Mouse (Mus musculus): ENCODE results near the gene Pcsk5. TPM values are rescaled to one million over a fixed set of nuclear protein-coding genes. Genes with fewer than 3 reads are reported as not detected.

Gene Pcsk5
- polyA plus RNA-seq, 1 experiment from 2014 or later, result 8.5 TPM

DNA sequence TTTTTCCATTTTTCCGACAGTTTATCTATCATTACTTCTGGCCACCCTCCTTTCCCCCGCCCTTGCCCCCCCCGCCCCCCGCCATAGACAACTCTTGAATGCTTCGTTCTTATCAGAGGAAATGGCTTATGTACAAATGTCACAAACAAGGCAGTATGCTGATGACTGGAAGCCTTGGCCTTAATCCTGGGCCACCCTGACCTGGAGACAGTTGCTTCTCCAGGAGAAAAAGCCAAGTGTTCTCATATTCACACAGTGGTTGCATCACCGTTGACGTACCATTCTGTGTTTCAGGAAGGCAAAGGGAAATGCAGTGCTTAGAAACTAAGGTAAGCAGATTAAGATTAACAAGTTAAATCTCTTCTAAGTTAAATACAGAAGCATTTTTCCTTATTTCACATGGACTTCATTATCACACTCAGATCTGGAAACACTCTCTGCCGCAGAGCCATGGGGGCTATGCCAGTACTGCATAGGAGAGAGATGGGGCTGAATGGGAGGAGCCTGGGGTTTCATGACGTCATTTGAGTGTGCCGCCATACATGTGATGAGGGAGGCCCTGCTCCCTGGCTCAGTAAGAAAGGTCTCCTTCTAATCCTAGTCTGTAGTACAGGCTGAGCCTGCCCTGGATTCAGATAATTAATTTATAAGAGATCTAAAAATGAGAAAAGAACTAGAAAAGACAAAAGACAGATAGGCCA lies 48.7 kb downstream of the Pcsk5 start:
- no peak overlapping the region for H3K4me3 ChIP-seq (ENCODE audit: low read depth, low read length)
- H3K27ac ChIP-seq (ENCODE audit: low read length), result no peak overlapping the region
- H3K4me1 ChIP-seq (ENCODE audit: control insufficient read depth, insufficient read depth, low read length), result no peaks in the 10 kb centered on the region
- H3K4me2 ChIP-seq (ENCODE audit: low read length), result no peak overlapping the region
- H3K9me3 ChIP-seq (replicated peaks; ENCODE audit: control insufficient read depth, low read length, poor library complexity, severe bottlenecking), result no peaks in the 10 kb centered on the region
- H3K36me3 ChIP-seq (ENCODE audit: control insufficient read depth, insufficient read depth, low read length), result no peaks in the 10 kb centered on the region
- ATAC-seq, result no peak
- WGBS, result 86% methylated on average over 10 of the region's 10 CpGs
- H3K9ac ChIP-seq (ENCODE audit: low read depth, low read length), result no peak overlapping the region
- H3K27me3 ChIP-seq (ENCODE audit: control insufficient read depth, insufficient read depth, low read depth, low read length), result no peaks in the 10 kb centered on the region

DNA sequence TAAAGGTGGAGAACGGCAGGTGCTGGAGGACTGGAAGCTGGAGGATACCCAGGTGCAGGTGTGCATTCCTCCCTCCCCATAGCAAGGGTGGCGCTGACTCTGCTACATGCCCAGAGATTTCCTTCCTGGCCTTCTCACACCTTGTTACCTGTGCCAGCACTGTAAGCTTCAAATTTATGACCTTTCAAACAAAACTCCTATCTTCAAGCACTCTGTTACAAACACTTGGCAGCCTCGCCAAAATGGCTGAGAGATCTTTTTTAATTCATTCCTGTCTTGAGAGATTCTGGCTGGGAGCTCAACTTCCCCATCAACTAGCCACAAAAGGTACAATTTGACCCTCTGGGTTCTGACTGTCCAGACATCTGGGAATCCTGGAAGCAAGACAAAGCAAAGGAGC lies 50.7 kb downstream of the Pcsk5 start:
- H3K9me3 ChIP-seq (replicated peaks; ENCODE audit: control insufficient read depth, low read length, poor library complexity, severe bottlenecking), result no peaks in the 10 kb centered on the region
- no peak overlapping the region for H3K4me3 ChIP-seq (ENCODE audit: low read depth, low read length)
- no peaks in the 10 kb centered on the region for H3K27me3 ChIP-seq (ENCODE audit: control insufficient read depth, insufficient read depth, low read depth, low read length)
- H3K4me1 ChIP-seq (ENCODE audit: control insufficient read depth, insufficient read depth, low read length), result no peaks in the 10 kb centered on the region
- no peaks in the 10 kb centered on the region for H3K36me3 ChIP-seq (ENCODE audit: control insufficient read depth, insufficient read depth, low read length)
- no peak overlapping the region for H3K9ac ChIP-seq (ENCODE audit: low read depth, low read length)
- H3K4me2 ChIP-seq (ENCODE audit: low read length), result no peak overlapping the region
- no peak for ATAC-seq
- 90% methylated on average over 3 of the region's 3 CpGs for WGBS
- no peak overlapping the region for H3K27ac ChIP-seq (ENCODE audit: low read length)

GRCm38 (mm10) chr19:17784401-17785192 lies 52.8 kb downstream of the Pcsk5 start:
- 92% methylated on average over 2 of the region's 2 CpGs for WGBS
- H3K9me3 ChIP-seq (replicated peaks; ENCODE audit: control insufficient read depth, low read length, poor library complexity, severe bottlenecking), result no peaks in the 10 kb centered on the region
- ATAC-seq, result no peak

GRCm38 (mm10) chr19:17783231-17783630 lies 54.2 kb downstream of the Pcsk5 start:
- H3K4me2 ChIP-seq (ENCODE audit: low read length), result no peak overlapping the region
- H3K4me3 ChIP-seq (ENCODE audit: low read depth, low read length), result no peak overlapping the region
- no peaks in the 10 kb centered on the region for H3K9me3 ChIP-seq (replicated peaks; ENCODE audit: control insufficient read depth, low read length, poor library complexity, severe bottlenecking)
- no peak overlapping the region for H3K27ac ChIP-seq (ENCODE audit: low read length)
- no peak overlapping the region for H3K9ac ChIP-seq (ENCODE audit: low read depth, low read length)
- no peaks in the 10 kb centered on the region for H3K36me3 ChIP-seq (ENCODE audit: control insufficient read depth, insufficient read depth, low read length)
- ATAC-seq, result no peak
- H3K4me1 ChIP-seq (ENCODE audit: control insufficient read depth, insufficient read depth, low read length), result no peaks in the 10 kb centered on the region
- H3K27me3 ChIP-seq (ENCODE audit: control insufficient read depth, insufficient read depth, low read depth, low read length), result no peaks in the 10 kb centered on the region
- 88% methylated on average over 2 of the region's 2 CpGs for WGBS

More at GRCm38 (mm10) chr19:17784401-17785192, 52.8 kb downstream of the Pcsk5 start:
- Histone ChIP-seq H3K27ac (ENCODE audit: low read length) (no peak overlapping the region), H3K4me3 (ENCODE audit: low read depth, low read length) (no peak overlapping the region), H3K4me2 (ENCODE audit: low read length) (no peak overlapping the region), H3K9ac (ENCODE audit: low read depth, low read length) (no peak overlapping the region), H3K4me1 (ENCODE audit: control insufficient read depth, insufficient read depth, low read length) (no peaks in the 10 kb centered on the region), H3K27me3 (ENCODE audit: control insufficient read depth, insufficient read depth, low read depth, low read length) (no peaks in the 10 kb centered on the region), H3K36me3 (ENCODE audit: control insufficient read depth, insufficient read depth, low read length) (no peaks in the 10 kb centered on the region)

- ATAC-seq, result no peak
- 87% methylated on average over 4 of the region's 4 CpGs for WGBS
- Histone ChIP-seq H3K4me2 (ENCODE audit: low read length) (no peak overlapping the region), H3K27me3 (ENCODE audit: control insufficient read depth, insufficient read depth, low read depth, low read length) (no peaks in the 10 kb centered on the region), H3K27ac (ENCODE audit: low read length) (no peak overlapping the region), H3K36me3 (ENCODE audit: control insufficient read depth, insufficient read depth, low read length) (no peaks in the 10 kb centered on the region), H3K4me1 (ENCODE audit: control insufficient read depth, insufficient read depth, low read length) (no peaks in the 10 kb centered on the region), H3K4me3 (ENCODE audit: low read depth, low read length) (no peak overlapping the region), H3K9ac (ENCODE audit: low read depth, low read length) (no peak overlapping the region), H3K9me3 (replicated peaks; ENCODE audit: control insufficient read depth, low read length, poor library complexity, severe bottlenecking) (no peaks in the 10 kb centered on the region)
Measured at GRCm38 (mm10) chr19:17781323-17781722, 56.1 kb downstream of the Pcsk5 start.

DNA sequence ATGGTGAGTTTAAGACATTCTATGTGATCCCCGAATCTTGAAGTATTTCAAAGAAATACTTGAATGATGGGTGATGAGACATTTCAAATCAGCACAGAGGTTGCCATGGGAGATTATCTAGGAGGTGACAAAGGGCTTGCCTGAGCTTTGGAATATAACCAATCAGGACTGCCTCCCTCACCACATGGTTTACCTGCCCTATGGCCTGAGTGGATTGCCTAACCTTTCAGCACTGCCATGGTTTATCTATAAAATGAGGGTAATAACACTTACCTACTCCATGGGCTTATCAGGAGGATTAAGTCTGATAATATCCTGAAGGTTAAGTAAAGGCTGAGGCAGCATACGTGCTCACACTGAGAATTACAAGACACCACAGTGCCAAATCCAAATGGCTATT lies 61.5 kb downstream of the Pcsk5 start:
- WGBS, result 49% methylated on average over 2 of the region's 2 CpGs
- Histone ChIP-seq H3K27ac (ENCODE audit: low read length) (no peak overlapping the region), H3K4me2 (ENCODE audit: low read length) (no peak overlapping the region), H3K27me3 (ENCODE audit: control insufficient read depth, insufficient read depth, low read depth, low read length) (no peaks in the 10 kb centered on the region), H3K4me3 (ENCODE audit: low read depth, low read length) (no peak overlapping the region), H3K4me1 (ENCODE audit: control insufficient read depth, insufficient read depth, low read length) (no peaks in the 10 kb centered on the region), H3K36me3 (ENCODE audit: control insufficient read depth, insufficient read depth, low read length) (no peaks in the 10 kb centered on the region), H3K9me3 (replicated peaks; ENCODE audit: control insufficient read depth, low read length, poor library complexity, severe bottlenecking) (no peaks in the 10 kb centered on the region), H3K9ac (ENCODE audit: low read depth, low read length) (no peak overlapping the region)
- no peak for ATAC-seq

- Histone ChIP-seq H3K9me3 (replicated peaks; ENCODE audit: control insufficient read depth, low read length, poor library complexity, severe bottlenecking) (no peaks in the 10 kb centered on the region), H3K27me3 (ENCODE audit: control insufficient read depth, insufficient read depth, low read depth, low read length) (no peaks in the 10 kb centered on the region), H3K4me3 (ENCODE audit: low read depth, low read length) (no peak overlapping the region), H3K4me1 (ENCODE audit: control insufficient read depth, insufficient read depth, low read length) (no peaks in the 10 kb centered on the region), H3K9ac (ENCODE audit: low read depth, low read length) (no peak overlapping the region), H3K27ac (ENCODE audit: low read length) (no peak overlapping the region), H3K4me2 (ENCODE audit: low read length) (no peak overlapping the region), H3K36me3 (ENCODE audit: control insufficient read depth, insufficient read depth, low read length) (no peaks in the 10 kb centered on the region)
- ATAC-seq, result no peak
- whole genome bisulfite sequencing, result 84% methylated on average over 2 of the region's 2 CpGs
Measured at GRCm38 (mm10) chr19:17775097-17775496, 62.3 kb downstream of the Pcsk5 start.

GRCm38 (mm10) chr19:17774061-17774460 lies 63.4 kb downstream of the Pcsk5 start:
- Histone ChIP-seq H3K4me2 (ENCODE audit: low read length) (no peak overlapping the region), H3K4me3 (ENCODE audit: low read depth, low read length) (no peak overlapping the region), H3K9me3 (replicated peaks; ENCODE audit: control insufficient read depth, low read length, poor library complexity, severe bottlenecking) (no peaks in the 10 kb centered on the region), H3K27ac (ENCODE audit: low read length) (no peak overlapping the region), H3K36me3 (ENCODE audit: control insufficient read depth, insufficient read depth, low read length) (no peaks in the 10 kb centered on the region), H3K27me3 (ENCODE audit: control insufficient read depth, insufficient read depth, low read depth, low read length) (no peaks in the 10 kb centered on the region), H3K9ac (ENCODE audit: low read depth, low read length) (no peak overlapping the region), H3K4me1 (ENCODE audit: control insufficient read depth, insufficient read depth, low read length) (no peaks in the 10 kb centered on the region)
- WGBS, result 76% methylated on average over 1 of the region's 1 CpGs
- ATAC-seq, result no peak

Measured in midbrain, embryonic 16.5 days (tissue).